Mouse (Mus musculus) urinary bladder, postnatal 25 days (tissue): ENCODE measurements around the gene Nek6.

Experiments
- DNase-seq: peaks from one replicate; pipeline ENCODE4 v3.0.0; 2022; ENCODE audit warnings: low spot score

Gene Nek6

DNA sequence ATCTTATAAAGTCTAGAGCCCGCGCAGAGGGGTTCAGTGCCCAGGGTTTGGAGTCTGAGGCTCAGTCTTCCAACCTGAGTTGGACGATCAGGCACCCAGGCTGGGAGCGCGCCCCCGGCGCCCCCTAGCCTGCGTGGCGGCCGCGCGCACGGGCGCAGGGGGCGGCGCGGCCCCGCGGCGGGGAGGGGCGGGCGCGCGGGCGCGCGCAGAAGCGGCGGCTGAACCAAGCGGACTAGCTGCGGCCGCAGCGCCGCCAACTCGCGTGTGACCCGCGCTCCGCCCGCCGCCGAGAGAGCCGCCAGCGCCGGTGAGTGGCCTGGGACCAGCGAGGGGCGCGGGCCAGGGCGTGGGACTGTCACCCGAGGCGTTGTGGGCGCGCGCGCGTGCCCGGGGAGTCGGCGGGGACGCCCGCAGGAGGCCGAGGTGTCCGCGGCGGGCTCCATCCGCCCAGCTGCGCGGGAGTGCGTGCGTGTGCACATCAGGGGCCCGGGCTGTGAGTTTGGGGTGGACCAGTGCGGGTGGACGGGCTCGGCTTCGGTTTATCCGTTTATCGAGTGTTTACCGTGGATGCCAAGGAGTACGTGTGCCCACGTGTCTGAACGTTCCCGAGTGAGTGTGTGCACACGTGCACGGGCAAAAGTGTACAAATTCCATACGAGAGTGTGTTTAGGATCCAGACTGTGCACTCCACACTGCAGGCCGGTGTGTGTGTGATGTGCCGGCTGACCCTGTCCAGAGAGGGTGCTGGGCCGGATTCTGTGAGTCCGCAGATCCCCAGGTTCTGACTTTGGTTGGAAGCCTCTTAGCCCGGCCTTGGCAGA lies at the start of gene Nek6:
Nek6 (plus strand) TSS at position 157 of the 821 bp plus-strand sequence.
- DNase-seq: peak; percentile 57

GRCm38 (mm10) chr2:38462323-38462722 lies 49.1 kb upstream of the Nek6 start:
- no peak for DNase-seq

DNA sequence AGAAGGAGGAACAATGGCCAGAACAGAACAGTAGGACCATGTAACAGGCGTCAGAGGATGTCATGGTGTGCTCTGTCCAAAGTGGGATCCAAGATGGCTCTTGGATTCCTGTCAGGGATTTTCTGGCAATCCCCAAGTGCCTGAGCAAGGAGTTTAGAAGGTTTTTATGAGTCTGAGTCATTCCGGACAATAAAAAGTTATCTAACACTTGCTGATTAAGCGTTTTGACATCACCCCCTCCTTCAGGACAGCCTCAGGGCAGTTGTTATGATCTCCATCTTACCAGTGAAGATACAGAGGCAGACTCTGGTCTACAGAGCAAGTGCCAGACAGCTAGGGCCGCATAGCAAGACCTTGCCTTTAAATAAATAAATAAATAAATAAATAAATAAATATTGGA lies 42.6 kb upstream of the Nek6 start:
- no peak for DNase-seq

- DNase-seq: no peak
These were observed 39.7 kb upstream of the Nek6 start for GRCm38 (mm10) chr2:38471745-38472144.

GRCm38 (mm10) chr2:38472829-38473228 lies 38.6 kb upstream of the Nek6 start:
- DNase-seq: no peak

DNA sequence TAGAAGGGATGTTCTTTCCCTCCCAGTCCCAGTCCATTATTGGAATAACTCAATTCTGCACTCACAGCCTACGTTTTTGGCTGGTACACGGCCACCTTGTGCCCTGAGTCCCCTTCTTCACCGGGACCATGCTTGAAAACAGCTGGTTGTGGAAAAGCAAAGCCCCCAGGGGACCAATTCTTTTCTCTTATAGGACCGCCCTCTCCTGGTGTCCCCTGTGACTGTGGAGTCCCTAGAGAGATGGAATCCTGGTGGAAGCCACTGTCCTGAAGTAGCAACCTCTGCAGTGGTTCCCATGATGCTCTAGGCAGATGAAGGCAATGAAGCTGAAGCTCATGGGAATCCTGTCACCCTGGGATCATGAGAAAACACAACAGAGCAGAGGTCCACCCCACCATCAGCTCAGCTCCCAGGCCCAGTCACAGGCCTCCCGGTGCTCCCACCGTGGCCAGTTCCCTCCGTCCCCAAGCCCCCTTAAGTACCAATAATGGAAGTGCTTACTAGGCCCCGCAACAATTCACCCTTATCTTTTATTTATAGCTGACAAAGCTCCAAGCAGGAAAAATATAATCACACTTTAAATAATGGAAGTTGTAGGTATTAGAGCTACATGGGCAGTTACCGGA lies 34.5 kb upstream of the Nek6 start:
- DNase-seq: no peak

- DNase-seq: no peak
These were observed 34.0 kb upstream of the Nek6 start for GRCm38 (mm10) chr2:38477497-38477873.

DNA sequence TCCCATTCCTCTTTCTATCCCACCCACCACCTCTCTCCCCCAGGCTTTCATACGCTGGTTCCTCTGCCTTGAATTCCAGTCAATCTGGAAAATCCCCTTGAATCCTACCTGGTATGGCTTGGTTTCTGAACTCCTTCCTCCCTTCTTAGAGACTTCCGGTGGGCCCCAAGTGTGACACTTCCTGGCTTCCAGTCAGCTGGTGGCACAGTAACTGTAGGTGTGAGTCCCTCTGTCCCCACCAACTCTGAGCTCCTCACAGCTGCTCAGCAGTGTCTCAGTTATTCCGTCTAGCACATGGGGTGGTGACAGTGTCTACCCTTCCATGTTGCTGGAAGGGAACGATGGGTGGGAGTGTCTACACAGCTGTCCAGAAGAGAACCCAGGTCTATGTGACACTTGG lies 32.8 kb upstream of the Nek6 start:
- DNase-seq: no peak

DNA sequence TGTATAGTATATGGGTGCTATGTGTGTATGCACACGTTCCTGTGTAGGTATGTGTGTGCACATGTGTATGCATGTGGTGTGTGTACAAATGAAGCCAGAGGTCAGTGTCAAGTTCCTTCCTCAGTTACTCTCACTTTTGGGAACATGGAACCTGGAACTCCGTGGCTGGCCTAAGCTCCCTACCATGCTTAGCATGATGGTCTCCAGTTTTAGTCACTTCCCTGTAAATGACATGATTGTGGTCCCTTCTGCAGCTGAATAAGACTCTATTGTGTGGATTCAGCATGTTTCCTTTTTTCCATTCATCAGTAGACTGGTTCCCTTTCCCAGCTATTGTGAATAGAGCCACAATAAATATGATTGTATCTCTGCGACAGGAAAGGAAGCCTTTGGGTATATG lies 31.9 kb upstream of the Nek6 start:
- DNase-seq: no peak

GRCm38 (mm10) chr2:38481166-38481778 lies 30.2 kb upstream of the Nek6 start:
- no peak for DNase-seq

DNA sequence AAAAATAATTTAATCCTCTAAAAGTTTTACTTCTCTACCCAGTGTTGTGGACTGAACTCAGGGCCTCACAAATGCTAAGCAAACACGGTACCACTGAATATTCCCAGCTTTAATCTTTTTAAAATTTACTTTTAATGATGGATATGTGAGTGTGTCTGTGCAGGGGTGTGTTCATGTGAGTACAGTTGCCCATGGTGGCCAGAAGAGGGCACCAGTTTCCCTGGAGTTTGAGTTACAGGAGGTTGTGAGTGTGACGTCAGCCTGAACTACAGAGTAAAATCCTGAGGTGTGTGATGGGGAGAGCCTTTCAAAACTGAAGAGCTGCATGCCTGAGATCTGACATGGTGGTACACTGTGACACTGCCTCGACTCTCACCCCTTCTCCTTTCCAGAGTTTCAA lies 29.3 kb upstream of the Nek6 start:
- no peak for DNase-seq

DNA sequence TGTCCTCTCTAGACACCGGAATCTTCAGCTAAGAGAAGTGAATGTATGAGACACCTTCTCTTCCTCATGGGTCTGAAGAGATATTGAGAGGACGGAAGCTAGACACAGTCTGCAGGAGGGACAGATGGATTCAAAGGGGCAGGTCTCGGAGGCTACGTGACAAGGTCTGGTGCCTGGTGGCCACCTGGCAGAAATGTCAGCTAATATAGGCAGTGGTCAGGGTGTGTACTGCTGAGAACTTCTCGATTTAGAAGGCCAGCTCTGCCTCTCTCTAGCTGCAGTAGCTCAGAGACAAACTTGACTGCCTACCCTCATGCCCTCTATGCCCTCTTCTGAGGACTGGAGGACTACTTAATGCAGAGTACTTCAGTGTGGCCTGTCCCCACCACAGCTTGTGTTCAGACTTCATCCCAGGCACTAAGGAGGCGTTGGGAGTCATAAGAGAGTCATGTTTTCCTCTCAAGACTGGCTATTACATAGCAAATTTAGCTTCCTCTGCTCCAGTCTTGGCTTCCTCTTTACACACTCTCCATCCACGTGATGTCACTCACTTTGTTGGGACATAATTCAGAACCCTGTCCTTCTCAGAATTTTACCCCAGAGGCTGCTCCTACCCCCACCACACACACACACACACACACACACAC lies 28.3 kb upstream of the Nek6 start:
- DNase-seq: no peak

GRCm38 (mm10) chr2:38484556-38484955 lies 26.9 kb upstream of the Nek6 start:
- no peak for DNase-seq

DNA sequence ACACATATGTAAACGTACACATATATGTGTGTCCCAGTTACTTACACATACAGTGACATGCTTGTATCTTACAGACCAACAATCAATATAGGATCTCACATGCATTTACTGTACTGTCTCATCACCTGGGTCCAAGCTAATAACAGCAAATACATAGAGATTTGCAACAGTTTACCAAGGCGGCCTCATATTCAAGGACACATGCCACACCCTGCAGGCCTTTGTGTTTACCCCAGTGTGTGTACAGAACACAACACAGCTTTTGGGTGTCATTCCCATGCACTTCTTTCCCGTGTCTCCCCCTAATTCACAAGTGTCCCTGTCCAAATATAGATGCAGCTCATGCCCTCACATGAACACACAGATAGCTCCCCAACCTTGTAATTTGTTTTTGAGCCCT lies 26.0 kb upstream of the Nek6 start:
- DNase-seq: no peak

DNA sequence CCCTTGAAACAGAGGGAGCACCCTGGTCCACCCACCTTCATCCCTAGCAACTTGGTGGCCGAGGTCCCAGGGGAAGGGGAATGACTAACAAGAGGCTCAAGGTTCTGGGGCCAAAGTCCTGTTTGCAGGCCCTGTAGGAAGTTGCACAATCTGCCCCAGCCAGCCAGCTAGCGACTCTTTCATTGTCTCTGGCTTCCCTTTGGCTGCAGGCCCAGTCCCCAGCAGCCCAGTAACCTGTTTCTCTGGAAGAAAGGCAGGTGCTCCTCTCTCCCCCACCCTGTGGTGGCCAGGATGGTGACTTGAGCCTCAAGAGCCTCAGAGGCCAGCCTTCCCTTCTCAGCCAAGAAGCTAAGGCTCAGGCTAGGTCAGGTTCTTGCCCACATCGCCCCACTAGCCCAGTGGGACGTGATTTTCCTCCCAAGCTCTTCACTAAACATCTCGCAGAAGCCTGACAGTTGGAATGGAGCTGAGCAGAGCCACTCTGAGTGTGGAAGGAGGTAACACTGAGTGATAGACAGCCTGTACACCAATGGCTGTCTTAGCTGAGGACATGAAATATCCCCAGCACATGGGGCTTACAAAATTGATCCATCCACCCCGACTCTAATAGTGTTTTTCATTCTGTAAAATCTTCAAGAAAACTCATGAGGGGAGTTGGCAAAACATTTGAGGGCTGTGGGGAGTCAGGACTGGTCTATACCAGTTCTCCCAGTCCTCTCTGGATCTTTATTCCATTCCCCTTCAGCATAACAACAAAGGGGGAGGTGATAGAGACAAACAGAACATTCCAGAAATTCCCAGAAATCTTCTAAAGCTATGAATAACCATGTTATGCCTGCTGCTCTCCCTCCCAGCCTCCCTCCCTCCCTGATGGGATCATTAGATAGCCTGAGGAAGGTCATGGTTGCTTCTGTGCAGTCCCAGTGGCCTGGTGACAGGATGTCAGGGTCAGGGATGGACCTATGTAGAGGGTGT lies 25.2 kb upstream of the Nek6 start:
- peak; percentile 62 for DNase-seq

GRCm38 (mm10) chr2:38497594-38497993 lies 13.8 kb upstream of the Nek6 start:
- DNase-seq: no peak

- DNase-seq: no peak
These were observed 9.8 kb upstream of the Nek6 start for GRCm38 (mm10) chr2:38501606-38502005.

DNA sequence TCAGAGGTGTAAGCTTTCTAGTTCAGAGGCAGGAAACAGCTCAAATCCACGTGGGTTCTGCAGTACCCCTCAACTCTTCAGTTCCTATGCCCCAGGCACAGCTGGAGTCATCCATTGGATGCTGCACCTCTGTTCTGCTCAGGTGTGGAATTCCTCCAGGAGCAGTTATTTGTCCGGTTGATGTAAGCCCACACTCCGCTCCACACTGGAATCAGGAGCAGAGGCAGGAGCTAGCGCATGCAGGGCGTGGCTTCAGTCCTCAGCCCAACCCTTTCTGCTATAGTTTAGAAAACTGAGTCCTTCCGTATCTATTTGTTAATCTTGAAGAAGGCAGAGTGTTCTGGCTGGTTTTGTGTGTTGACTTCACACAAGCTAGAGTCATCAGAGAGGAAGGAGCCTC lies 9.3 kb upstream of the Nek6 start:
- no peak for DNase-seq

DNA sequence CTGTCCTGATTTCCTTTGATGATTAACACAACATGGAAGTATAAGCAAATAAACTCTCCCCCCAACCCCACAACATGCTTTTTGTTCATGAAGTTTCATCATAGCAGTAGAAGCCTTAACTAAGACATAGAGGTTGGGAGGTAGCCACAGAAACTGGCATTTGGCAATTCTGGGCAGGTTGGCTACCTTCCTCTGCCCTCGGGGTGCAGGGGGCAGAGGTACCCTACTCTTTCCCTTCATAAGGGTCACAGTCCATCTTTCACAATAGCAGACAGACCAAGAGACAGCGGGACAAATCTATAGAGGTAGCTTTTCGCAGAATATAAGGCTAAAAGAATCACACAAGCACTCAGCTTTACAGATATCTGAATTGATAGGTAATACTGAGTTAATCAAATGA lies 8.7 kb upstream of the Nek6 start:
- DNase-seq: no peak

DNA sequence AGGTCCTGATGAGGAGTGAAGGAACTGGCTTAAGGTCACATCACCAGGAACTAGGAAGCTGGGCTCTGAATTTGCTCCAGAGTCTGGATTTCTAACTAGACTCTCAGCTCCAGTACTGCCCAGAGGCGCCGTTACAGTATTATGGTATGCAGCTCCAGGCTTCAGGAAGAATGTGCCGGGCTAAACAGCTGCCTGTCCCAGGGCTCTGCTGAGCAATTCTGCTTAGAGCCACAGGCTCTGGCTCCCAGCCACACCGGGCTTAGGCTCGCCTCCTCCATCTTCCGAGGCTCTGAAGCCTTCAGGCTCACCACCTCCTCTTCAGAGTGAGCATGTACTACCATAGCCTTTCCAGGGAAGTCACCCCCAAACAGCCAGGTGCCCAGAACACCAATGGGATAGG lies 7.1 kb upstream of the Nek6 start:
- DNase-seq: no peak

GRCm38 (mm10) chr2:38507181-38507580 lies 4.3 kb upstream of the Nek6 start:
- no peak for DNase-seq
